Mouse (Mus musculus) CH12.LX (cell line): ENCODE measurements at regions not wholly inside any gene's neighbourhood (a gene's known extent, or its start where the extent isn't known, plus 50 kb on each side); places are given as distances from the start of the nearest gene placed in this dataset.

Experiments
- CTCF ChIP-seq, 2 experiments: IDR thresholded peaks in 1 of 2; conservative IDR thresholded peaks in 1 of 2; 2 replicates each; pipeline ENCODE4 v1.5.1; 2011 to 2012; ENCODE audit warnings: low read depth in 2 of 2, low read length in 2 of 2, improper control_type of control experiment in 1 of 2, inconsistent platforms in 1 of 2, mild to moderate bottlenecking in 1 of 2, moderate library complexity in 1 of 2
- EP300 ChIP-seq: IDR thresholded peaks from 2 replicates; pipeline ENCODE4 v1.6.1; 2011; ENCODE audit warnings: low read length, improper control_type of control experiment
- JUND ChIP-seq: conservative IDR thresholded peaks from 2 replicates; pipeline ENCODE4 v1.6.1; 2011; ENCODE audit warnings: low read depth, low read length, improper control_type of control experiment
- POLR2A ChIP-seq: IDR thresholded peaks from 2 replicates; pipeline ENCODE4 v1.6.1; 2011; ENCODE audit warnings: low read depth, mild to moderate bottlenecking, improper control_type of control experiment, low read length
- USF2 ChIP-seq: conservative IDR thresholded peaks from 2 replicates; pipeline ENCODE4 v1.6.1; 2011; ENCODE audit warnings: low read depth, low read length, improper control_type of control experiment
- ZKSCAN1 ChIP-seq: IDR thresholded peaks from 2 replicates; pipeline ENCODE4 v1.6.1; 2012; ENCODE audit warnings: low read depth, inconsistent platforms, low read length, improper control_type of control experiment, borderline replicate concordance

DNA sequence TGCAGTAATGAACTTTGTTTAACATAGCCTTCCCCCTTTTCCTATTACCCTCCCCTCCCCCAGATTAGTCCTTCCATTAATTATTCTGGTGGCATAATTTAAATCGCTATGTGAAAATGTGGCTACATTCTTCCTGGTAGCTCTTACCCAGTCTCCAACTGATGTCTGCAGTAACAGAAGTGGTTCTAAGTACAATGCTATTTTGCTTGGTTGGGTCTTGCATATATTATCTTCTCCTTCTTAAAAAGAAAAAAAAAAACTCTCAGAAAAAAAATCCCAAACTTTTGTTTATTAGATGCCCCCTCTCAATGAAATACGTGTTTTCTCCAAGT is 223.7 kb downstream of the Usp25 start:
- TF ChIP-seq JUND: no peak
- no peak for TF ChIP-seq CTCF (conservative IDR thresholded peaks at IDR 0.05 in 1 of 2, IDR thresholded peaks at IDR 0.05 in 1 of 2; ENCODE audit: low read depth in 2 of 2, low read length in 2 of 2)
- no peak for TF ChIP-seq USF2
- no peak for TF ChIP-seq ZKSCAN1
- no peak for TF ChIP-seq EP300
- TF ChIP-seq POLR2A: no peak
